Mouse (Mus musculus) forebrain, postnatal 0 days (tissue): ENCODE data around the gene Prcd. TPM values are rescaled to one million over a fixed set of nuclear protein-coding genes. Genes with fewer than 3 reads are reported as not detected.

Experiments
- ATAC-seq: fragments of 200-750 bp; cut with Nextera tagmentation; 2 replicates; pipeline ENCODE4 v1.8.0; 2017; ENCODE audit warnings: mild to moderate bottlenecking, moderate library complexity
- DNase-seq: peaks from one replicate; pipeline ENCODE4 v3.0.0-alpha.2; 2015
- H3K27ac ChIP-seq: fragments of 300-500 bp; sonication (generic); 2 replicates; pipeline ENCODE4 v1.5.1; 2014; ENCODE audit warnings: low read depth, mild to moderate bottlenecking, antibody characterized with exemption, low read length, moderate library complexity, mixed read lengths
- H3K27me3 ChIP-seq: fragments of 300-500 bp; sonication (generic); 2 replicates; pipeline ENCODE4 v1.6.1; 2014; ENCODE audit warnings: mild to moderate bottlenecking, low read length, mixed read lengths; ENCODE audit not compliant: insufficient read depth
- H3K36me3 ChIP-seq: fragments of 300-500 bp; sonication (generic); 2 replicates; pipeline ENCODE4 v1.6.1; 2014; ENCODE audit warnings: mild to moderate bottlenecking, moderate library complexity; ENCODE audit not compliant: insufficient read depth
- H3K4me1 ChIP-seq: fragments of 300-500 bp; sonication (generic); 2 replicates; pipeline ENCODE4 v1.6.1; 2014; ENCODE audit warnings: antibody characterized with exemption; ENCODE audit not compliant: insufficient read depth
- H3K4me2 ChIP-seq: fragments of 300-500 bp; sonication (generic); 2 replicates; pipeline ENCODE4 v1.6.1; 2014; ENCODE audit warnings: low read depth, mild to moderate bottlenecking, moderate library complexity
- H3K4me3 ChIP-seq: fragments of 300-500 bp; sonication (generic); 2 replicates; pipeline ENCODE4 v1.5.1; 2014; ENCODE audit warnings: low read depth, low read length, mixed read lengths
- H3K9ac ChIP-seq: fragments of 300-500 bp; sonication (generic); 2 replicates; pipeline ENCODE4 v1.6.1; 2014; ENCODE audit warnings: mild to moderate bottlenecking
- H3K9me3 ChIP-seq: fragments of 300-500 bp; sonication (generic); 2 replicates; pipeline ENCODE4 v1.6.1; 2016; ENCODE audit warnings: low read length
- CTCF ChIP-seq: sonication (generic); IDR thresholded peaks from 2 replicates; pipeline ENCODE4 v1.5.1; 2016; ENCODE audit warnings: antibody characterized with exemption, control low read depth, low read depth
- WGBS: fragments of 180-500 bp; shearing (Covaris S2); extraction: QIAGEN DNeasy Blood & Tissue Kit; methylation state at CpG from one replicate; pipeline ENCODE4 v1.1.7; 2014; 5-methylcytosine and 5-hydroxymethylcytosine counted together
- polyA plus RNA-seq: library from polyadenylated mRNA; unstranded; fragments of >200 nt; fragmentation: Nextera tagmentation; extraction: Ambion mirVana; gene quantifications from 2 replicates; pipeline ENCODE4 v1.2.1, GENCODE M21; 2015
- total RNA-seq: library from RNA; depleted of rRNA; stranded (reverse); fragments of >200 nt; gene quantifications from 2 replicates; pipeline ENCODE4 v1.2.3, GENCODE M21; 2014

Prcd gene
- total and polyA plus RNA-seq, 2 experiments from 2014 or later: 3.3 to 3.4 TPM

GRCm38 (mm10) chr11:116645446-116646110 lies 7.8 kb upstream of the Prcd start:
- Histone ChIP-seq H3K4me1 (peaks cover 13% of the 10 kb centered on the region; the same call in 1 of the 2 replicates), H3K4me3 (no peak overlapping the region), H3K36me3 (no peaks in the 10 kb centered on the region), H3K27ac (no peak overlapping the region), H3K27me3 (no peaks in the 10 kb centered on the region), H3K4me2 (no peak overlapping the region), H3K9ac (no peak overlapping the region), H3K9me3 (no peaks in the 10 kb centered on the region)
- DNase-seq (no peak), ATAC-seq (no peak)
- no peak for TF ChIP-seq CTCF
- 77% methylated on average over 8 of the region's 8 CpGs for WGBS

- no peaks in the 10 kb centered on the region for H3K9me3 ChIP-seq
- H3K36me3 ChIP-seq: no peaks in the 10 kb centered on the region
- no peak for DNase-seq
- WGBS: 72% methylated on average over 11 of the region's 11 CpGs
- no peak for ATAC-seq
- no peak overlapping the region for H3K4me2 ChIP-seq
- no peaks in the 10 kb centered on the region for H3K27me3 ChIP-seq
- no peak for TF ChIP-seq CTCF
- no peak overlapping the region for H3K9ac ChIP-seq
- no peak overlapping the region for H3K4me3 ChIP-seq
- H3K4me1 ChIP-seq: peaks cover 13% of the 10 kb centered on the region; the same call in 1 of the 2 replicates
- H3K27ac ChIP-seq: no peak overlapping the region
These were observed 7.2 kb upstream of the Prcd start for GRCm38 (mm10) chr11:116646136-116646535.

GRCm38 (mm10) chr11:116646771-116647170 lies 6.6 kb upstream of the Prcd start:
- Histone ChIP-seq H3K27me3 (no peaks in the 10 kb centered on the region), H3K9me3 (no peaks in the 10 kb centered on the region), H3K27ac (no peak overlapping the region), H3K4me3 (no peak overlapping the region), H3K36me3 (no peaks in the 10 kb centered on the region), H3K4me2 (no peak overlapping the region), H3K9ac (no peak overlapping the region), H3K4me1 (peaks cover 13% of the 10 kb centered on the region; the same call in 1 of the 2 replicates)
- ATAC-seq (no peak), DNase-seq (no peak)
- 85% methylated on average over 7 of the region's 7 CpGs for WGBS
- no peak for TF ChIP-seq CTCF

GRCm38 (mm10) chr11:116647340-116647991 lies 5.9 kb upstream of the Prcd start:
- H3K9me3 ChIP-seq: no peaks in the 10 kb centered on the region
- no peak overlapping the region for H3K4me3 ChIP-seq
- H3K4me1 ChIP-seq: peaks cover 13% of the 10 kb centered on the region; the same call in 1 of the 2 replicates
- H3K27ac ChIP-seq: no peak overlapping the region
- no peak overlapping the region for H3K4me2 ChIP-seq
- no peak for ATAC-seq
- 67% methylated on average over 11 of the region's 11 CpGs for WGBS
- no peaks in the 10 kb centered on the region for H3K27me3 ChIP-seq
- no peak for DNase-seq
- no peak for TF ChIP-seq CTCF
- no peak overlapping the region for H3K9ac ChIP-seq
- H3K36me3 ChIP-seq: no peaks in the 10 kb centered on the region

GRCm38 (mm10) chr11:116648213-116648921 lies 5.0 kb upstream of the Prcd start:
- Histone ChIP-seq H3K27ac (no peak overlapping the region), H3K4me1 (peaks cover 12% of the 10 kb centered on the region; the same call in 1 of the 2 replicates), H3K4me3 (no peak overlapping the region), H3K27me3 (no peaks in the 10 kb centered on the region), H3K9ac (no peak overlapping the region), H3K9me3 (no peaks in the 10 kb centered on the region), H3K36me3 (no peaks in the 10 kb centered on the region), H3K4me2 (no peak overlapping the region)
- TF ChIP-seq CTCF: no peak
- ATAC-seq: no peak
- DNase-seq: no peak
- WGBS: 69% methylated on average over 18 of the region's 18 CpGs

GRCm38 (mm10) chr11:116648976-116649375 lies 4.4 kb upstream of the Prcd start:
- DNase-seq (no peak), ATAC-seq (no peak)
- 73% methylated on average over 10 of the region's 10 CpGs for WGBS

More at GRCm38 (mm10) chr11:116648976-116649375, 4.4 kb upstream of the Prcd start:
- H3K9me3 ChIP-seq: no peaks in the 10 kb centered on the region
- H3K4me1 ChIP-seq: 0 out of 2 replicates have a peak, but pooled peaks cover 7% of the 10 kb centered on the region
- no peak overlapping the region for H3K4me2 ChIP-seq
- H3K36me3 ChIP-seq: no peaks in the 10 kb centered on the region
- no peak overlapping the region for H3K9ac ChIP-seq
- H3K27me3 ChIP-seq: no peaks in the 10 kb centered on the region
- no peak overlapping the region for H3K4me3 ChIP-seq
- H3K27ac ChIP-seq: no peak overlapping the region
- TF ChIP-seq CTCF: no peak
